Mouse (Mus musculus) fat pad, adult 2 months (tissue): ENCODE data around the gene Gdnf.

Experiments used
- DNase-seq: peaks from one replicate; pipeline ENCODE4 v3.0.0-alpha.2; 2011; ENCODE audit warnings: low read depth, low spot score; ENCODE audit errors: extremely low read depth

Gene Gdnf

GRCm38 (mm10) chr15:7858841-7859240 lies 48.2 kb downstream of the Gdnf start:
- DNase-seq = no peak

- no peak for DNase-seq
Observed at GRCm38 (mm10) chr15:7862890-7863289, 52.2 kb downstream of the Gdnf start.

- DNase-seq = no peak
Observed at GRCm38 (mm10) chr15:7863328-7863727, 52.7 kb downstream of the Gdnf start.

- DNase-seq = peak; percentile 39
Observed at GRCm38 (mm10) chr15:7865305-7865704, 54.7 kb downstream of the Gdnf start.

- DNase-seq = no peak
Observed at GRCm38 (mm10) chr15:7872473-7872872, 61.8 kb downstream of the Gdnf start.

- no peak for DNase-seq
Observed at GRCm38 (mm10) chr15:7875879-7876278, 65.2 kb downstream of the Gdnf start.

- DNase-seq = no peak
Observed at GRCm38 (mm10) chr15:7877560-7878467, 67.2 kb downstream of the Gdnf start.

- no peak for DNase-seq
Observed at GRCm38 (mm10) chr15:7878861-7879260, 68.2 kb downstream of the Gdnf start.

GRCm38 (mm10) chr15:7879956-7880355 lies 69.3 kb downstream of the Gdnf start:
- no peak for DNase-seq

GRCm38 (mm10) chr15:7884181-7884580 lies 73.5 kb downstream of the Gdnf start:
- DNase-seq = no peak

- DNase-seq = no peak
Observed at GRCm38 (mm10) chr15:7885106-7885505, 74.5 kb downstream of the Gdnf start.

- no peak for DNase-seq
Observed at GRCm38 (mm10) chr15:7886591-7886990, 75.9 kb downstream of the Gdnf start.
